Mouse (Mus musculus): ENCODE data around the gene Elovl5.

Gene Elovl5

DNA sequence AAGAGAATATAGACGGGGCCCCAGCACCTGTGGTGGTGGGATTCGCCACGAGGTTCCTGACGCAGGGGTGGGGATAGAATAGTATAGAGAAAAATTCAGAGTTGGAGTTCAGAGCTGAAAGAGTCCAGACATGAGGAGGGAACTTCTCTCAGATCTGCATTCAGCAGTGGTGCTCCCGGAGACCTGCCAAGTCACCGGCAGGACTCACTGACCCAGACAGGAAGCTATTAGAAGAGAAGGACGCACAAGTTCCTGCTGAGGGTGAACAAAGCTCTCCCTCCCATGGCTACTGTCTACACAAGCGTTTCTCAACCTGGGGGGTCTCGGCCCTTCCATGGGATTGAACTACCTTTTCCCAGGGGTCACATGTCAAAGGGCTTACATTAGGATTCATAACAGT lies 78.1 kb downstream of the Elovl5 start:
- DNase-seq (ENCODE audit: low read depth, low spot score) = no peak

DNA sequence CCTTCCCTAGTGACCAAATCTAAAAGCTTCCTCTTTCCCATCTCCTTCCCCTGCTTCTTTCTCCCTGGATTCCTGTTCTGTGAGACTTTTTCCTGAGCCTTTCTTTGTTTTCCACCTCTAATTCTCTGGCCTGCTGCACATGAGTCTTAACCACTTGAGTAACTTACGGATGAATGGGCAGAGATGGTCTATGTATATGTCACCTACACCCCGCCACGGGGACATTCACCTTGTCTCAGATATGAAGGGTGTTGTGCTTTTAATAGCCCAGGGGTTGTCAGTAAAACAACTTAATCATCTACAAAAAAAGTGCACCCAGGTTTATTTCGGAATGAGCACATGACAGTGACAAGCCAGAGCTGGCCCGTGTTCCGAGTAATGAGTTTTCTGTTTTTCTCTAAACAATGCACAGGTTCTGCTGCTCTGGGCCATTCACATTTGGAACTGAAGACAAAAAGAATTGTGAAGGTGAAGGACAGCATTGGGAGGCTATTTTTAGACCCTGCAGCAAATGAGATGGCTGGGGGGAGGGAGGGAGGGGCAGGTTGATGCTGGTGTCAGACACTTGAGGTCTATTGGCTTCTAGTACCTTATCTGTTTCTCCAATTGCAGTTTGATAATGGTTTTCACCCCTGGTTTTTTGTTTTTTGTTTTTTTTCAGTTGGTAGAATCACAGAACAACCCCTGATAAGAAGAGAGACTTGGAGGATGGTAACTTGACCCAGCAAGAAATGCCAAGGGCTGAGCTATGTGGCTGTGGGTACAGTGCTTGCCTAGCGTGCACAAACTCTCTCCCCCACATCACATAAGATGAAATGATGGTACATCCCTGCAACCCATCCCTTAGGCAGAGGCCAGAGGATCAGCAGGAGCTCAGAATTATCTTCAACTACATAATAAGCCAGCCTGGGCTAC lies 83.7 kb downstream of the Elovl5 start:
- DNase-seq (ENCODE audit: low read depth, low spot score) = no peak

DNA sequence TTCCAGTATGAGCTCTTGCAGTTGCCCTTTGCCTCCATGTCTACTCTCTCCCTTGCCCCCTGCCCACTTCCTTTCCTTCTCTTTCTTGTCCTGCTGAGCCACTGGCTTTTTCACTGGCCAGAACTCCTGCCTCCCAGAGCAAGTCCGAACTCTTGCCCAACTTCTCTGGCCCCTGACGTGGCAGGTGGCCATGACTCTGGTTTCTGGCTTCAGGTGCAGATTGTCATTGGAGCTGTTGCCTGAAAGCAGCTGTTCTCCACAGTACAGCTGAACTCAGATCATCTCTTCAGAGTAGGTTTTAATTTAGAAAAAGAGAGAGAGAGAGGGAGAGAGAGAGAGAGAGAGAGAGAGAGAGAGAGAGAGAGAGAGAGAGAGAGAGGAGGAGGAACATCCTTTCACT lies 86.1 kb downstream of the Elovl5 start:
- no peak for DNase-seq (ENCODE audit: low read depth, low spot score)

GRCm38 (mm10) chr9:78005481-78005880 lies 88.3 kb downstream of the Elovl5 start:
- no peak for DNase-seq (ENCODE audit: low read depth, low spot score)

- DNase-seq (ENCODE audit: low read depth, low spot score) = peak; percentile 36
Observed at GRCm38 (mm10) chr9:78006209-78007001, 89.2 kb downstream of the Elovl5 start.

DNA sequence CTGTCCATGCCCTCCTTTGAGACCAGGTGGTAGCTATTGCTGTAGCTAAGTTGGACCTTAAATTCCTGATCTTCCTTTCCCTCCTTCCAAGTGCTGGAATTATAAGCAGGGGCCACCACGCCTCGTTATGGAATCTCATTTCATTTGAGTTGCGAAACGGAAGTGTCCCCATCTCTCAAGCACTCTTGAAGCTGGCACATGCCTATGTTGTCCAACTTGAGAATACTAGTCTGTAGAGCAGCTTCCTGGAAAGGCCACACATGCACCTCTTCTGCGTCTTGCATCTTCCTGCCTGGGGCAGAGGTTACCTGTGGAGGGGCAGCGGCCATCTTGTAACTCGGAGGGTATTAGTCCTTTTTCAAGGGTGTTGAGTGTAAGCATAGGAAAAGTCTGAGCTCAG lies 92.2 kb downstream of the Elovl5 start:
- DNase-seq (ENCODE audit: low read depth, low spot score) = no peak

DNA sequence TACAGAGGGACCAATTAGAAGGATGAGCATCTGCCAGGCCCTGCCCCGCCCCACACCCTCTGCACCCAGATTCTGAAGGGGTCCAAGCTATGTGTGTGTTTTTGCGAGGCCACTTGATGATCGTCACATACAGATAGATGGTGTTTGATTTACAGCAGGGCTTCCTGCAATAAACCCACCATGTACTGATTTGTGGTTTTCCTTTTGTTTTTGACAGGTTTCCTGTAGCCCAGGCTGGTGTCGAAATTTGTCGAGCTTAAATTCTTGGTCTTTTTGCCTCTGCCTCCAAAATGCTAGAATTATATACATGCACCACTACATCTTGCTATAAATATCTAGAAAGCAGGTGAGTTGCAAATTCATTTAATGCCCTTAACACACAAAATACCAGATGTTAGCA lies 93.0 kb downstream of the Elovl5 start:
- DNase-seq (ENCODE audit: low read depth, low spot score) = no peak

- DNase-seq (ENCODE audit: low read depth, low spot score) = no peak
Observed at GRCm38 (mm10) chr9:78010707-78011106, 93.5 kb downstream of the Elovl5 start.

DNA sequence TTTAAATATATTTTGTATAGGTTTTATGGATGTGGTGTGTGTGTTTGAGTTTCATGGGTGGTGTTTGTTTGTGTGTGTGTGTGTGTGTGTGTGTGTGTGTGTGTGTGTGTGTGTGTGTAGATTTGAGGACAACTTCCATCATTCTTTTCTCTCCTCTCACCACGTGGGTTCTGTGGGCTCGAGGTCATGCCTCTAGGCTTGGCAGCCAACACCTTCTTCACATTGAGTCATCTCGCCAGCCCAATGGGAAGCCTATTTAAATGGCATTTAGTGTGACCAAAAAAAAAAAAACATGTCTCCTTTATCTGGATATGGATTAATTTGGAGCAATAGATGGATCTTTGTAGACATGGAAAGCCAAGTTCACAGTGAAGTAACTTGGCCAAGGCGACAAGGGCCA lies 94.9 kb downstream of the Elovl5 start:
- DNase-seq (ENCODE audit: low read depth, low spot score) = no peak

DNA sequence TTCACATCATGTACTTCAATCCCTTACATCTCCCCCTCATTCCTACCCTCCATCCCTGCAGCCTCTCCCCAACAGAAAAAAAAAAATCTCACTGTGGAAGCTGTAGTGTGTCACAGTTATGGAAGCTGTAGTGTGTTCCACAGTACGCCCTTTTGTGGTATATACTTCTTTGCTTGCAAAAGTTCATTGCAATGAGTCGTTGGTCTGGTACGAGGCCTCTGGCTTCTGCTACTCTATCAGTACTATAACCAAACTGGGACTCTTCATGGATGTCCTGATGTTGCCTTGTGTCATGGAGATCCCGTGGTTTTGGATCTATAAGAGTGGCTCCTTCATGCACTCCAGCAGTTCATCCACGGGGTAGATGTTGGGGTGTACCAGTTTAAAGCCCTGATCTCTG lies 95.5 kb downstream of the Elovl5 start:
- no peak for DNase-seq (ENCODE audit: low read depth, low spot score)

DNA sequence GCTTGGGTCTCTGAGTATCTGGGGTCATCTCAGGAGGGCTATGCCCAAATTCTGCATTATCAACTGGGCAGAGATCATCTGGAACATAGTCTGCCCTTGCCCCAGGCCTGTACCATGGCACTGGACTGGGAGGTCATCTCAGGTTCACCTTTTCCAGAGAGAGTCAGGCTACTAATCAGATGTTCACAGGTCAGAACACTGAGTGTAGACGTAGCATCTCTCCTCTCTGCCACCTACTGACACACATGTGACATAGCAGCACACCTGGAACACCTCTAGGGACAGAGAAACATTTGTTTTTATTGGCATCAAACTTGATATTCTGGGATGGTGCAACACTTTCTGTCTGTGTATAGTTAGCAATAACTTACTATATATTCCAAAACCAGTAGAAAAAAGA lies 96.6 kb downstream of the Elovl5 start:
- DNase-seq (ENCODE audit: low read depth, low spot score) = no peak

DNA sequence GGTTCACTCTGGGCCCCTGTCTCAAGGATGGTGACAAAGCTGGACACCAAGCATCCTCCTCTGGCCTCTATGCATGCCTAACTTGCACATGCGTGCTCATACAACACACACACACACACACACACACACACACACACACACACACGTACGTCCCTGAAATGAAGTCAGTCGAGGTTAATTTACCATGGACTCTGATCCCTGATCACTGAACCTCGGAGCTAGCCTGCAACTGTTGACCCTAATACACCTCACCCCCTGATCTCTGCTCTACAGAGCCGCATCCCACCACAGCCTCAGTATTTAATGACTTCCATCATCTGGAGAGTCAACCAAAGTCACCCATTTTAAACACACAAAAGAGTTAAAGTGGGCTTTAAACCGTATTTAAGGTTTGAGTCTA lies 98.7 kb downstream of the Elovl5 start:
- no peak for DNase-seq (ENCODE audit: low read depth, low spot score)

- no peak for DNase-seq (ENCODE audit: low read depth, low spot score)
Observed at GRCm38 (mm10) chr9:78016288-78016687, 99.1 kb downstream of the Elovl5 start.

GRCm38 (mm10) chr9:78021256-78021655 lies 104.1 kb downstream of the Elovl5 start:
- no peak for DNase-seq (ENCODE audit: low read depth, low spot score)

GRCm38 (mm10) chr9:78022187-78022945 lies 105.2 kb downstream of the Elovl5 start:
- DNase-seq (ENCODE audit: low read depth, low spot score) = no peak

GRCm38 (mm10) chr9:78024823-78025222 lies 107.7 kb downstream of the Elovl5 start:
- no peak for DNase-seq (ENCODE audit: low read depth, low spot score)

GRCm38 (mm10) chr9:78027099-78027498 lies 109.9 kb downstream of the Elovl5 start:
- DNase-seq (ENCODE audit: low read depth, low spot score) = no peak

GRCm38 (mm10) chr9:78030835-78031456 lies 113.8 kb downstream of the Elovl5 start:
- no peak for DNase-seq (ENCODE audit: low read depth, low spot score)

- DNase-seq (ENCODE audit: low read depth, low spot score) = no peak
Observed at GRCm38 (mm10) chr9:78032930-78033329, 115.8 kb downstream of the Elovl5 start.

Measured in WW6 (cell line).